ENCODE assay signal across 9 mouse cellular contexts in genomic region chr4:136651357-136651811, GRCm38 (mm10). TPM values are rescaled to one million over a fixed set of nuclear protein-coding genes. Genes with fewer than 3 reads are reported as not detected.
A peak's percentile ranks its signal among the peaks of the same experiment; 100 is the strongest.
DNase-seq lines count a peak whose midpoint lies in the region; ATAC-seq and TF ChIP-seq lines count a peak whose summit lies in the region.
"Had no signal": no experiment of that assay in that cellular context is flagged by ENCODE, and none has a peak within 500 bp of the region (broad histone marks: within the 10 kb centered on the region; RNA-seq: fewer than 3 reads in every experiment).

No protein-coding gene starts in this region.

- peaks cover 15% of the 10 kb centered on the region for H3K4me1 ChIP-seq in cerebellum, adult 2 months (ENCODE audit: control insufficient read depth, insufficient read depth, low read length)
- peaks cover 36% of the 10 kb centered on the region for H3K4me1 ChIP-seq in embryonic facial prominence, embryonic 10.5 days

- TF ChIP-seq CTCF in cerebellum, adult 2 months (IDR thresholded peaks at IDR 0.05; ENCODE audit: borderline replicate concordance, insufficient read depth, low read depth, low read length) = peak; percentile 80

- peak overlapping the region; percentile 95 for H3K4me2 ChIP-seq in myocyte (ENCODE audit: low read depth)

- TF ChIP-seq POLR2A in cerebellum, adult 2 months (IDR thresholded peaks at IDR 0.05; ENCODE audit: borderline replicate concordance, insufficient read depth, low read length) = no peak
- TF ChIP-seq POLR2A in myocyte (IDR thresholded peaks at IDR 0.05; ENCODE audit: insufficient read length, low read depth) = no peak

- no peaks in the 10 kb centered on the region for H3K9me3 ChIP-seq in embryonic facial prominence, embryonic 10.5 days

- H3K4me3 ChIP-seq in cerebellum, adult 2 months (replicated peaks; ENCODE audit: insufficient read depth, low read depth, low read length) = no peak overlapping the region
- no peak overlapping the region for H3K4me3 ChIP-seq in embryonic facial prominence, embryonic 10.5 days
- H3K4me3 ChIP-seq in myocyte = no peak overlapping the region

- no peak overlapping the region for H3ac ChIP-seq in myocyte (ENCODE audit: control insufficient read depth, insufficient read length)

- H3K79me2 ChIP-seq in myocyte (ENCODE audit: control insufficient read depth, insufficient read depth) = no peaks in the 10 kb centered on the region

- H3K27ac ChIP-seq in cerebellum, adult 2 months (ENCODE audit: insufficient read depth, low read length) = no peak overlapping the region
- no peak overlapping the region for H3K27ac ChIP-seq in embryonic facial prominence, embryonic 10.5 days (replicated peaks)

- H3K36me3 ChIP-seq in embryonic facial prominence, embryonic 10.5 days (replicated peaks) = peaks cover 46% of the 10 kb centered on the region
- H3K36me3 ChIP-seq in myocyte (ENCODE audit: control insufficient read depth, insufficient read depth) = no peaks in the 10 kb centered on the region

- peak in 1 of 2 experiments; percentile 44 for DNase-seq in cerebellum, adult 2 months
- peak; percentile 60 to 61 for DNase-seq in right cerebral cortex, postnatal 10 days (ENCODE audit: low spot score in 2 of 2)
- no peak for DNase-seq in right cerebral cortex, postnatal 25 days
- peak; percentile 71 for DNase-seq in embryonic facial prominence, embryonic 10.5 days (ENCODE audit: low spot score)
- DNase-seq in kidney, postnatal 4 days = peak; percentile 52 to 54

- no peak for ATAC-seq in cerebellum, adult (ENCODE audit: insufficient number of reproducible peaks, low FRiP score, low TSS enrichment)
- ATAC-seq in erythroid progenitor cell, adult 5-6 weeks (replicated peaks; ENCODE audit: low FRiP score, poor library complexity, severe bottlenecking) = no peak

- WGBS in cerebellum, adult 2 months = 55% methylated on average over 3 of the region's 3 CpGs
- WGBS in embryonic facial prominence, embryonic 10.5 days = 64% methylated on average over 3 of the region's 3 CpGs

- no peaks in the 10 kb centered on the region for H3K27me3 ChIP-seq in cerebellum, adult 2 months (ENCODE audit: control insufficient read depth, insufficient read depth, low read length)
- no peaks in the 10 kb centered on the region; the same call in 1 of the 2 replicates for H3K27me3 ChIP-seq in embryonic facial prominence, embryonic 10.5 days (replicated peaks; ENCODE audit: low read depth, poor library complexity, severe bottlenecking)
- H3K27me3 ChIP-seq in myocyte (ENCODE audit: control insufficient read depth, insufficient read depth, insufficient read length) = no peaks in the 10 kb centered on the region

TF ChIP-seq in myocyte, 11 proteins besides CTCF, POLR2A, EP300 and RAD21:
- TF ChIP-seq SRF (IDR thresholded peaks at IDR 0.05; ENCODE audit: control insufficient read depth, insufficient read length, low read depth) = no peak
- TF ChIP-seq E2F4 (IDR thresholded peaks at IDR 0.05; ENCODE audit: insufficient read depth) = no peak
- no peak for TF ChIP-seq TCF3 (IDR thresholded peaks at IDR 0.05; ENCODE audit: insufficient read length, low read depth)
- no peak for TF ChIP-seq POLR2AphosphoS2 (IDR thresholded peaks at IDR 0.05; ENCODE audit: insufficient read length, low read depth)
- no peak for TF ChIP-seq MAX (IDR thresholded peaks at IDR 0.05; ENCODE audit: low read depth)
- no peak for TF ChIP-seq TCF12 (IDR thresholded peaks at IDR 0.05; ENCODE audit: insufficient read depth, poor library complexity, severe bottlenecking)
- TF ChIP-seq MYOD1 (IDR thresholded peaks at IDR 0.05; ENCODE audit: control insufficient read depth in 1 of 3, insufficient read length in 2 of 3, low read depth in 2 of 3) = no peak
- no peak for TF ChIP-seq MYOG (IDR thresholded peaks at IDR 0.05; ENCODE audit: control insufficient read depth in 1 of 3, insufficient read depth in 1 of 3, insufficient read length in 2 of 3, low read depth in 2 of 3)
- TF ChIP-seq CEBPB (IDR thresholded peaks at IDR 0.05; ENCODE audit: insufficient read depth, poor library complexity, severe bottlenecking) = no peak
- no peak for TF ChIP-seq REST (IDR thresholded peaks at IDR 0.05; ENCODE audit: insufficient read depth, insufficient read length)
- no peak for TF ChIP-seq USF1 (IDR thresholded peaks at IDR 0.05; ENCODE audit: low read depth)

RNA-seq across cellular contexts. Expression of gene Lactbl1, which starts 29.0 kb away (rescaled TPM):
- polyA plus RNA-seq in cerebellum, adult 2 months (2012; rRNA removed) = 0.13 and 0.21 TPM in 2 replicates
- polyA plus RNA-seq in embryonic facial prominence, embryonic 10.5 days (2016; fragmentation: Nextera tagmentation; extraction: Ambion mirVana) = not detected in 2 replicates
- polyA plus RNA-seq in myocyte (2012; fragmentation: generic; extraction: Trizol) = not detected
- total RNA-seq in erythroid progenitor cell, adult 5-6 weeks (2015; ENCODE audit: low replicate concordance) = not detected in 2 replicates
- not detected in 2 replicates for total RNA-seq in erythroid progenitor cell, adult 5-6 weeks (2017; ENCODE audit: low replicate concordance)

RNA-seq across cellular contexts. Expression of gene Tex46, which starts 41.1 kb away (rescaled TPM):
- polyA plus RNA-seq in cerebellum, adult 2 months (2012; rRNA removed) = not detected in 2 replicates
- not detected in 2 replicates for polyA plus RNA-seq in embryonic facial prominence, embryonic 10.5 days (2016; fragmentation: Nextera tagmentation; extraction: Ambion mirVana)
- not detected for polyA plus RNA-seq in myocyte (2012; fragmentation: generic; extraction: Trizol)
- total RNA-seq in erythroid progenitor cell, adult 5-6 weeks (2015; ENCODE audit: low replicate concordance) = not detected in 2 replicates
- total RNA-seq in erythroid progenitor cell, adult 5-6 weeks (2017; ENCODE audit: low replicate concordance) = not detected in 2 replicates
- polyA plus RNA-seq: heart, embryonic 16.5 days had no signal

RNA-seq across cellular contexts. Expression of gene Kdm1a, which starts 48.9 kb away (rescaled TPM):
- 61.2 and 63.1 TPM in 2 replicates for polyA plus RNA-seq in cerebellum, adult 2 months (2012; rRNA removed)
- 54.2 and 56.1 TPM in 2 replicates for polyA plus RNA-seq in embryonic facial prominence, embryonic 10.5 days (2016; fragmentation: Nextera tagmentation; extraction: Ambion mirVana)
- 52.8 TPM for polyA plus RNA-seq in myocyte (2012; fragmentation: generic; extraction: Trizol)
- total RNA-seq in erythroid progenitor cell, adult 5-6 weeks (2015; ENCODE audit: low replicate concordance) = 32.8 and 38.1 TPM in 2 replicates
- total RNA-seq in erythroid progenitor cell, adult 5-6 weeks (2017; ENCODE audit: low replicate concordance) = 21.0 and 34.4 TPM in 2 replicates
